ENCODE assay signal across 15 mouse cellular contexts in the genomic region with DNA sequence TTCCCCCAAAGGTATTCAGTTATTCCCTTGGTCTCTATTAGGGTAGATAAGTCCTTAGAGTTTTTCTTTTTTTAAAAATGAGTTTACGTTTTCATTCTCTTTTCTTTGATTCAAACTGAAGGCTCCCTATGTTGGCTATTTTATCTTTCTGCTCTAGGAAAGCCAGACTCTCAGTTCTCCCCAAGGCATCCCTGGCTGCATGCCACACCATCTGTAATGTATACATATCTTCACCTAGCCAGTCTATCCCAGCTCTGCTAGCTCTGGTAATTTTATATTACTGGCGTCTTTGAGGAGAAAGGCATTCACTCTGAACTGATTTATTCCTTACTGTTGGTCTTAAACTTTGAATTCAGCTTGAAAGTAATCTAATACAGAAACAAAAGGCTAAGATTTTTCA.
DNase-seq lines count a peak whose midpoint lies in the region; ATAC-seq lines count a peak whose summit lies in the region.
"Had no signal": no experiment of that assay in that cellular context is flagged by ENCODE, and none has a peak within 500 bp of the region (broad histone marks: within the 10 kb centered on the region; RNA-seq: fewer than 3 reads in every experiment).

No protein-coding gene starts in this region.

- DNase-seq in cerebellum, adult 18-20 months = peak; percentile 10 to 13
- no peak for DNase-seq in cerebellum, adult 9-11 months
- peak; percentile 47 for DNase-seq in midbrain, embryonic 14.5 days
- peak; percentile 34 to 89 for DNase-seq in left cerebral cortex, postnatal 25 days (ENCODE audit: low spot score in 2 of 2)
- DNase-seq in yolk sac, embryonic 10.5 days (ENCODE audit: low spot score) = peak; percentile 9
- no peak for DNase-seq in embryo, embryonic 11 days
- no peak for DNase-seq in adrenal gland, adult 2 months
- DNase-seq: gastrocnemius, postnatal 14 days; kidney, postnatal 36 days had no signal

- no peaks in the 10 kb centered on the region for H3K9me3 ChIP-seq in midbrain, embryonic 14.5 days (ENCODE audit: control insufficient read depth, low read length)
- no peaks in the 10 kb centered on the region for H3K9me3 ChIP-seq in midbrain, embryonic 15.5 days
- H3K9me3 ChIP-seq: heart, embryonic 15.5 days; stomach, embryonic 15.5 days had no signal

- no peaks in the 10 kb centered on the region for H3K36me3 ChIP-seq in midbrain, embryonic 14.5 days (ENCODE audit: control insufficient read depth, insufficient read depth, low read length)
- H3K36me3 ChIP-seq in midbrain, embryonic 15.5 days (replicated peaks) = no peaks in the 10 kb centered on the region
- H3K36me3 ChIP-seq: heart, embryonic 15.5 days; stomach, embryonic 15.5 days had no signal

- 62% methylated on average over 2 of the region's 2 CpGs for WGBS in midbrain, embryonic 14.5 days
- 46% methylated on average over 2 of the region's 2 CpGs for WGBS in midbrain, embryonic 15.5 days

- ATAC-seq in midbrain, embryonic 14.5 days (ENCODE audit: low FRiP score, low TSS enrichment) = no peak
- ATAC-seq in midbrain, embryonic 15.5 days (replicated peaks) = no peak

- H3K27me3 ChIP-seq in midbrain, embryonic 14.5 days (ENCODE audit: control insufficient read depth, insufficient read depth, low read length) = no peaks in the 10 kb centered on the region
- H3K27me3 ChIP-seq in midbrain, embryonic 15.5 days (replicated peaks) = no peaks in the 10 kb centered on the region
- H3K27me3 ChIP-seq: heart, embryonic 15.5 days; megakaryocyte, embryonic 14.5 days; stomach, embryonic 15.5 days had no signal

- H3K27ac ChIP-seq in midbrain, embryonic 14.5 days (replicated peaks; ENCODE audit: low read depth, low read length) = no peak overlapping the region
- H3K27ac ChIP-seq in midbrain, embryonic 15.5 days = no peak overlapping the region
- H3K27ac ChIP-seq: heart, embryonic 15.5 days; liver, embryonic 14.5 days; stomach, embryonic 15.5 days had no signal

- H3K4me3 ChIP-seq in midbrain, embryonic 14.5 days (replicated peaks; ENCODE audit: low read depth, low read length) = no peak overlapping the region
- no peak overlapping the region for H3K4me3 ChIP-seq in midbrain, embryonic 15.5 days
- H3K4me3 ChIP-seq: erythroblast, embryonic 14.5 days; heart, embryonic 15.5 days; megakaryocyte, embryonic 14.5 days; stomach, embryonic 15.5 days had no signal

- intact Hi-C loops in left cerebral cortex, postnatal 25 days (cut with DNase I) = loop anchor here (2.0 kb wide), 1 partner anchor 44 kb away; no protein-coding TSS in a partner anchor

- no peak overlapping the region for H3K4me2 ChIP-seq in midbrain, embryonic 14.5 days (ENCODE audit: low read length)
- H3K4me2 ChIP-seq in midbrain, embryonic 15.5 days = no peak overlapping the region
- H3K4me2 ChIP-seq: heart, embryonic 15.5 days; stomach, embryonic 15.5 days had no signal

- no peaks in the 10 kb centered on the region for H3K4me1 ChIP-seq in midbrain, embryonic 14.5 days (ENCODE audit: control insufficient read depth, insufficient read depth, low read length)
- H3K4me1 ChIP-seq in midbrain, embryonic 15.5 days = 0 out of 2 replicates have a peak, but pooled peaks cover 3% of the 10 kb centered on the region
- H3K4me1 ChIP-seq: heart, embryonic 15.5 days; megakaryocyte, embryonic 14.5 days; stomach, embryonic 15.5 days had no signal

- no peak overlapping the region for H3K9ac ChIP-seq in midbrain, embryonic 14.5 days (replicated peaks; ENCODE audit: low read length)
- H3K9ac ChIP-seq in midbrain, embryonic 15.5 days = no peak overlapping the region
- H3K9ac ChIP-seq: heart, embryonic 15.5 days; liver, embryonic 14.5 days; stomach, embryonic 15.5 days had no signal

Comparison
In these comparisons a context has a peak if more than half of its experiments do, and no peak if none do; other contexts are left out.
1. DNase-seq: peak in cerebellum, adult 18-20 months (2 of 2), midbrain, embryonic 14.5 days (single experiment), left cerebral cortex, postnatal 25 days (2 of 2) and yolk sac, embryonic 10.5 days (single experiment); none in cerebellum, adult 9-11 months (single experiment), embryo, embryonic 11 days (single experiment) and adrenal gland, adult 2 months (single experiment).